Mouse (Mus musculus) hematopoietic stem cell, adult 5-6 weeks (primary cell): Measurements from ENCODE around the gene Nfkbie. TPM values are rescaled to one million over a fixed set of nuclear protein-coding genes. Genes with fewer than 3 reads are reported as not detected.

Source experiments
- ATAC-seq, 2 experiments: fragments of 125-278 bp in 1 of 2; replicated peaks in 1 of 2; 2 replicates each; pipeline ENCODE4 v1.8.0; 2016 to 2017; ENCODE audit warnings: inconsistent platforms in 2 of 2, mild to moderate bottlenecking in 2 of 2, moderate number of reproducible peaks in 2 of 2, low read depth in 1 of 2, moderate TSS enrichment in 1 of 2; ENCODE audit not compliant: low FRiP score in 2 of 2, poor library complexity in 2 of 2, severe bottlenecking in 2 of 2, insufficient read depth in 1 of 2, low TSS enrichment in 1 of 2
- total RNA-seq: library from RNA; stranded (forward); fragments of 172-1452, 232-1000 nt; gene quantifications from 2 replicates; pipeline ENCODE4 v1.2.3, GENCODE M21; 2017

Nfkbie gene
- total RNA-seq, 1 experiment from 2014 or later: 20.5 TPM

DNA sequence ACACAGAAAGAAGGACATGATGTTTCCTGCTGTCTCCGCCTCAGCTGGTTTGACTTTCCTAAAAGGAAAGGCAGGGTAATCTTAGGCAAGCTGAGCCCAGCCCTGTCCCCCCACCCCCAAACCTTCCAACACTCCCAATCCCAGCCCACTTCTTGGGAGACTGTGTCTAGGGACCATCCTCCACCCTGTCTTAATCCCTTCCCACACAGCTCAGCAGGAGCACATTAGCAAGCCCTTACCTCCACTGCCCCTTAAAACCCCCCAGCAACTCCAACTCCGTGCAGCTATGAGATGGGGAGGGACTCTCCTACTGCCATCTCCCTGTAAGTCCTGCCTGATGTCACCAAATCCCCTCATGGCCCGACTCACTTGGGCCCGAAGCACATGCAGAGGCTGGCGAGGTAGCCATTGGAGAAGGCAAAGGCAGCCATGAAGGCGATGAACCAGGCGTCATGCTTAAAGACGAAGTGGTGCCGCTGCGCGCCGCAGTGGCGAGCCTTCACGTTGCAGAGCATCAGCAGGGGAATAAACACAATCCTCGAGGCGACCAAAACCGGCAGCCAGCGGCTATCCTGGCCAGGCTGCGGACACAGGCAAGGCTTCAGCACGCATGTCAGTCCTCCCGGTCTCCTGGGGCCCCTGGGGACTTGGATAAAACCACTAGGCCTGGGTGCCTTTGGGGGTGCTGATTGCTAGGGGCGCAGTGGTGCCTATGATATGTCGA is 30.4 kb downstream of the Nfkbie start:
- no peak for ATAC-seq

DNA sequence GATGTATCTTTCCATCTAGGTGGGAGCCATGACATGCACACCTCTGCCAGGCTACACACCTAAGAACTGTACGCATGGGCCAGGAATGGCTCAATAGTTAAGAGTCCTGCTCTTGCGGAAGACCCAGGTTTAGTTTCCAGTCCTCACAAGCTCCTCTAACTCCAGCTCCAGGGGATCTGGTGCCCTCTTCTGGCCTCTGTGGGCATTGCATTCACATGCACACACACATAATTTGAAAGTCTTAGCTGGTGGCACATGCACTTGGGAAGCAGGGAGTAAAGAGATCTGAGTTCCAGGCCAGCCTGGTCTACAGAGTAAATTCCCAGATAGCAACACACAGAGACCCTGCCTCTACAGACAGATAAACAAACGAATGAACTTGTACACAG is 30.9 kb downstream of the Nfkbie start:
- no peak for ATAC-seq

DNA sequence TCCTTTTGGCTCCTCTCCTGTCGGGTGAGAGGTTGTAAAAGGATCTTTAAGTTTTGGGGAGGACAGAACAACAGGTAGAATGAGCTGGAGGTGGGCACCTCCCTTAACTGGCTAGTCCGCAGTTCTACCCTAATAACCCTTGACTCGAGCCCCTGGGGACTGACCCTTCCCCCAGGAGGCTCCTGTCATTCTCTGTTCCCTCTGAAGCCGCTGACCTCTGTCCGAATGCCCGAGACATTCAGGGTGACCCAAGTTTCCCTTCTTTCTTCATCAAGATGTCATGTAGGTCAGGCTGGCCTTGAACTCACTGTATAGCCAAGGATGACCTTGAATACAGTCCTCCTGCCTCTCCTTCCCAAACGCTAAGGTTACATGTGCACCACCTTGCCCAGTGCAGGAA is 32.9 kb downstream of the Nfkbie start:
- no peak for ATAC-seq

DNA sequence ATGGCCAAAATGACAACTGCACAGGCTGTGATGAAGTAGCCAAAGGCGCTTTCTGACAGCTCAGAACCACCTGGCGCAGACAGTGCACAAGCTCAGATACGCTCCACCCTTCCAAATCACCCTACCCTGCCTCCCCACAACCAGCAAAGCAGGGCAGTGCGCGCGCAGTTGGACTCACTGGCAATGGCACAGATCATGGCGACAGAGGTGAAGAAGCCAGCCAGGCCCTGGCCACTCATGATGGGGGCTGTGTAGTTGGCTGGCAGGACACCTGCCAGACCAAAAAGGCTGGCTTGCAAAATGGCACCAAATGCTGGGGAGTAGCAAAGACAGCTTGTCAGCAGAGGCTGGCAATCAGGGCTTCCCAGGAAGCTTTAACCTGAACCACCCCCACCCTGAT is 33.7 kb downstream of the Nfkbie start:
- ATAC-seq: no peak

DNA sequence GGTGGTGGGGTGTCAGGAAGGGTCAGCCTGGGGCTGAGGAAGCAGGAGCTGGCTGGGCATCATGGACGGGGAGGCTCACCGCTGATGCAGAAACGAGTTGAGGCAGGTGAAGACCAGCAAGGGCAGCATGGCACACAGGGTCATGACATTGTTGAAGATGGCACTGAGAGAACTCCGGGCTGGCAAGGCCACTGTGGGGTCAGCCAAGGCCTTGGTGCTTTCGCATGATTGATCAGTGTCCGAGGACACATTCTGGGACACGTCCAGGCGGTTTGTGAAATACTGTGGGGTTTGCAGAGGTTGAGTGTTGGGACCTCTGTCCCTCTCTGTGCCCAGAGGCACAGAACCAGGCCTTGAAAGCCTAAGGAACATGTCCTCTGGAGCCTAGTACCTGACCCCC is 34.3 kb downstream of the Nfkbie start:
- ATAC-seq: no peak

DNA sequence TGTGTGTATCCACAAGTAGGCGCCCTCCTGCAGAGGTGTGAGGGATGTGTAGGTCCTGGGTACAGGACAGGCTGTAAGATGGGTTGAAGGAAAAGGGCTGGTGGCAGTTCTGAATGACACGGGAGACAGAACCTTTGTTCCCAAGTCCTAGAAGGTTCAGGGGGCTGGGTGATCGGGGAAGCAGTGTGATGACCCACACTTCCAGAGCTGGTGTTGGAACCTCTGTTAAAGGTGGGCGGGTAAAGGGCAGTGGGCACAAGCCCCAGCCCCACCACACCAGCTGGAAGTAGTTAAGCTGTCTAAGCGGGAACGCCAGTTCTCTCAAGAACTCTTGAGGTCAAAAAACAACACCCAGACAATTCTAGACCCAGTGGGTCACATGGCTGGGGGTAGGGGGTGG is 34.9 kb downstream of the Nfkbie start:
- ATAC-seq: no peak

DNA sequence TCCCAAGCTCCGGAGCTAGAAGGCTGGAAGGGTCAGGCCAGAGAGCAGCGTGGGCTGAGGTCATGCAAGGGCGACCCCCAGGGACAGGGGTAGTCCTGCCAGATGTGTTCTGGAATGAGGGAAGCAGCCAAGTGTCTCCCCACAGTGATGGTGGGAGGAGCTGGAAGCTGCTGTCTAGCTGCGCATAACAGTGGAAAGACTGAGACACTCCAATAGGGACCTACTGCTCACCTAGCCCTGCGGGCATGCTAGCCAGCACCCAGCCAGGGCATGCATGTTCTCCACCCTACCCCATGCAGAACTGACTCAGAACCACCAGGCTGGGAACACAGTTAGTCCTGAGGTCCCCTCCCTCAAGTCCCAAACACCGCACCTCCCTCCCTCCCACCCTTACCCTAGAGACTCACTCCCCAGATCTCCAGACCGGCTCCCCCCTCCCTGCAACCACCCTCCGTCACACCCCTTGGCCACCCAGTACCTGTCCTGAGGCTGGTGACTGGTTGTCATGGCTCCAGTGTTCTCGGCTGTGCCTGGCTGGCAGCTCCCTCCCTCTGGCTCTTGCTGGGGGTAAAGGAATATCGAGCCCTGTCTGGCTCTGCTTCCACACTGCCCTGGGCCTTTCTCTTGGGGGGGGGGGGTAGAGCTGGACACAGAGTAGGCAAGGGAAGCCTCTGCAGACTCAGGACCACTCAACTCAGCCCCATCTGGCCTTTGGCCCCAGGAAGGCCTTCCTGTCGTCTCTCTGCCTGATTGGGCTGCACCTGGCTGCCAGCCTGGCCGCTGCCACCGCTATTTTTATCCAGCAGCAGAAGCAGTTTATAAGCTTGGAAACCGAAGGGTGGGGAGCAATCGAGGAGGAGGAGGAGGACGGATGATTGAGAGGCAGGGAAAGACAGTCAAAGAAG is 36.5 kb downstream of the Nfkbie start:
- ATAC-seq: no peak

DNA sequence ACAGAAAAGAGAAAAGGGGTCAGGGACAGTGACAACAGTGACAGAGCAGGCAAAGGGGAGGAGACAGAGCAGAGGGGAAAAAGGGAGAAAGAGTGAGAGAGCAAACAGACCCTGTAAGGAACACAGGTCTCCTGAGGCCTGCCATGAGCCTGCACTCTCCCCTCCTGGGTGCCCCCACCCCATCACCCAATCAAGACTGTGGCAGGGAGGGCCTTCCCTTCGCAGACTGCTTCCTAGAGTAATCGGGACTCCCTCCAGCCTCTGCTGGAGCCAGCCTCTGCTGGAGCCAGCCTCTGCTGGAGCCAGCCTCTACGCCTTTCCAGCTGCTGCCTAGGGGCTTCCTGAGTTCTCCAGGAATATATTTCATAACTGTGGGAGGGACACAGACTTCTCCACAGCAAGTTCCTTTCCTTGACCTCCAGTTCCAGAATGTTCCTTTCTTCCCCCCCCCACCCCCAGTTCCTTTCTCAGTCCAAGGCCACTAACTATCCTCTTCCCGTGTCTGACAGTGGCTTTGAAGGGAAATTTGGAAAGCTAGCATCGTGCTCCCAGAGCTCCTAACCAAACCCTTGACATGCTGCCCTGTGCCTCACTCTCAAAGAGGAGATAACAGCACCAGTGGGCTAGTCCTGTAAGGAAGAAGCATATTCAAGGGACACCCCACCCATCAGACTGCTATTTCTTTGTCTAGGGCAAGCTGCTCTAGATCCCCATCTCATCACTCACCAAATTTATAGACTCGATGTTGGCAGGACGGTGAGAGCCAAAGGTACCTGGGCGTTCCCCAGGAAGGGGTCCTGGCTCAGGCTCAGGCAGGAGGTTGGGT is 37.3 kb downstream of the Nfkbie start:
- ATAC-seq: no peak

DNA sequence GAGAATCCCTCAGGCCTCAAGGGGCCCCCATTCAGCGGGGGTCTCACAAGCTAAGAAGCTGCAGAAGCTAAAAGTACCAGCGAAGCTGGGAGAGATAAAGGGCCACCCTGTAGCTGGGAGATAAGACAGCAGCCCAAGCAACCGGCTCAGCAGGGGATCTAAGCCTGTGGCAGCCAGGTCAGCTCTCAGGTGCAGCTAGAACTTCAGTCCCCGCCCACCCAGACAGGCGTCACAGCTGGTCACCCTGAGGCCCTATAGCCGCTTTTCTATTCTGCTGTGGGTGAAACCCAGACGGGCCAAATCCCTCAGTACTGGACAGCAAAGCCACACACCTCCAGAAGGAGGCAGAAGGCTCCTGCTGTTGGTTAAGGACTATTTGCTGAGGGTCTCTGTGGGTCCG is 38.0 kb downstream of the Nfkbie start:
- ATAC-seq: no peak

DNA sequence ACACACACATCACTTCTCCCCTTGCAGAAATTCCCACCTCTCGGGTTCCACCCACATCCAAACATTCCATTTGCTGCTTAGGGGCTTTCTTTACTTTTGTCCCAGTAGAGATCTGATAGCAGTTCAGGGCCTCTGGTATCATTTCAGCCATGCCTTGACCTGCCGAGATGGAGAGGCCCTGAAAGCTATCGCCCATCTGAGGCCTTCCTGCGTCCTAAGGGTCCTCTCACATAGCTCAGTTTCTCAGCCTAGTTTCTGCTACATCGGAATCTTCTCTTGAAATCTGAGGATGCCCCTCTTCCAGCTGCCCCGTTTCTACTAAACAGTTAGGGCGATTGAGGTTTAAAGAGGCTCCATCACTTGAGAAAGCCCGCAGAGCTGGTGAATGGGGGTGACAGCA is 38.7 kb downstream of the Nfkbie start:
- no peak for ATAC-seq

DNA sequence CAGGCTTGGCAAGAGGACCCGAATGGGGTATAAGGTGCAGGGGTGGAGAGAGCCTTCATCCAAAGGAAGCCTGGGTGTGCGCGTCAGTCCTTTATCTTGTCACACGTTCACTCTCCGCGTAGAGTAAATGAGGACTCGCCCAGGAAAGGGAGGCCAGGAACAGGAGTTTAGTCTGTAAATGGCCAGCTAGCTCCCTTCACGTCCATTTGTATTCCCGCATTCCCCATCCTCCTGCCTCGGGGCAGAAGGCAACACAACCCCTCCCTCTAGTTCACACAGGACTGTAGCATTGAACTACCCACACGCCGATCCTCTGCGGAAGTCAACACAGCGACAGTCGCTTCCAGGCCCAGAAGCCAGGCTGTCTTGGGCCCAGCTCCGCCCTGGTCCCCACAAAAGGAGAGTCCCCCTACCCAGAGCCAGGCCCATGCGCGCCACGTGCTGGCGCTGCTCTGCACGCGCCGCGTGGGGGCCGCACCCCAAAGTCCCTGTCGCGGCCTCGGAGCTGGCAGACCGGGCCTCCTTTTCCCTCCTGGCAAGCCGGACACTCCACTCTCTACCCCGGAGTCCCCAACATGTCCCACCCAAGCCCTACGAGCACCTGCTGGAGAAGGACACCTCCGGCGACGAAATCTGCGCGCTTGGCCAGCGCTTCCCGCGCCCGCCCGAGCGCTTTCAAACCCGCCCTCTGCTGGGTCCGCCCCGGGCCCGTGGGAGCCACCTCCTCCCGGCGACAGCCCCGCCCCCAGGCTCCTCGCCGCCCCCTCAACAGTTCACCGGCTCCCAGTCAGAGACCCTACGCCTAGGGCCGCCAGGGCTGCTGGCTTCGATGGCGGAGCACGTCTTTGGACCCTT is 39.6 kb downstream of the Nfkbie start:
- peak; percentile 41 to 42; a peak in 3 of 4 replicates for ATAC-seq

DNA sequence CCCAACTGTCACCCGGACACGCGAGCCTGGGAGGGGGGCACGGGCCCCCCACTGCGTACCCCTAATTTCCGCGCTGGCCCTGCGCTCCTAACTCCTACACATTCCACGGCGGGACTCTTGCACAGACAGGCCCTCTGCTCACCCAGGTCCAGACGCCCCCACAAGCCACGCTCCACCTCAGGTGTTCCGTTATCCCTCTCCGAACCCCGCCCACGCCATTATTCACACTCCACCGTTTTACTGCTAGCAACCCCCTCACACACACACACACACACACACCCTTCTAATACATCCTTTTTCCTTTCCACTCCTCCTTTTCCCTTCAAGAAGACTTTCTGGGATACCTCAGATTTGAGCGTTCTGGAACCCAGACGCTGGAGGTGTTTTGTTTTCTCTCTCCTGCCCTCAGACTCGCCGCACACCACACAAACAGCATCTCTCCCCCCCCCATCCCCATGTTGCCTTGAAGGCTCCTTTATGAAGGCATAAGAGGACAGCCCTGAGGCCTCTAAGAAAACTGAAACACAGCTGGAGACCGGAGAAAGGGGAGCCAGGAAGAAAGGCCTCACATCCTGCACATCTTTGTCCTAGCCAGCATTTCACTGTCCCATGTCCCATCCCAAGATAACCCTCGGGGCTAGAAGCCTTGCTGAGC is 40.4 kb downstream of the Nfkbie start:
- no peak for ATAC-seq

DNA sequence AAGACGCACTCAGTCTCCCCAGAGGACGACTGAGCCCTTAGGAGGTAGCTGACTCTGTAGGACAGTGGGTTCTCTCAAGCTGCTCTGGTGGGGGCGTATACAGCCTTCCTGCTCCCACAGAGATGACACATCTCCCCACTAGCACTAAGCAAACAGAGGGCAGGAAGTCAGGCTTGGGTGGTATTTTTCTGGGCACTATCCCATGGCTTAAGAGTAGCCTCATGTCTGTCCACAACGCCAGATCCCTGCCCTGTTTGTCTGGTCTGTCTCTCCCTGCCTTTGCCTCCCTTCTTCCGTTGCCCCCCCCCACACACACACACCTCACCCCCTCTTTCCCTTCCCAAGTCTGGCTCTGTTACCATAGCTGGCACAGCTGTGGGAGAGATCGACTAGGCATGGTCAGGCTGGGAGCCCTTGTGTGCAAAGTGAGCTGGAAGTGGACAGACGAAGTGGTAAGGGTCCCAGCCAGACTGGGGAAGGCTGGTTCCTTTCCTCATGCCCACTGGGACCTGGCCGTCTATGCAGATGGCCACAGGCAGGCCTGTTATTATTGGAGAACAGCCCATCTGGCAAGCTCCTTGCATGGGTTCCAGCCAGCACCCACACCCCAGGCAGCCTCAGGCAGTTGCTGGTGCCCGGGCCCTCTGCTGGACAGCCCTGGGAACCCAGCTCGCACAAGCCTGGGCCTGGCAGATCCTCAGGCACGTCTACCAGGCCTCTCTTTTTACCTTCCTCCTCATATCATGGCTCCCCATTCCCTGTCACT is 41.3 kb downstream of the Nfkbie start:
- peak; percentile 66 to 72 for ATAC-seq

DNA sequence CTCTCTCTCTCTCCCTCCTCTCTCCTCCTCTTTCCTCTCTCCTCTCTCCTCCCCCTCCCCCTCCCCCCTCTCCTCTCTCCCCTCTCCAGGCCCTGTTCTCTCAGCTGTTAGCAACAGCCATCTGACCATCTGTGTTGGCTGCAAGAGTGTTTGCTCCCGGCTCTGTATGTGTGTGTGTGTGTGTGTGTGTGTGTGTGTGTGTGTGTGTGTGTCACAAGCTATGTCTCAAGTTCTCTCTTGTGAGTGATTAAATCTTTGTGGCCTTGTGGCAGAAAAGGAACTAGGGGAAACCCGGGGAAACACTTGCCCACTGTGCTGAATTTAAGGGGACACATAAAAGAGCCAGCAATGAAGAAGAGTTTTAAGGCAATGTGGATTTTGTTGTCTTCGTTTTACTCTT is 42.3 kb downstream of the Nfkbie start:
- peak in 1 of 2 experiments; percentile 33; a peak in 1 of 4 replicates for ATAC-seq

DNA sequence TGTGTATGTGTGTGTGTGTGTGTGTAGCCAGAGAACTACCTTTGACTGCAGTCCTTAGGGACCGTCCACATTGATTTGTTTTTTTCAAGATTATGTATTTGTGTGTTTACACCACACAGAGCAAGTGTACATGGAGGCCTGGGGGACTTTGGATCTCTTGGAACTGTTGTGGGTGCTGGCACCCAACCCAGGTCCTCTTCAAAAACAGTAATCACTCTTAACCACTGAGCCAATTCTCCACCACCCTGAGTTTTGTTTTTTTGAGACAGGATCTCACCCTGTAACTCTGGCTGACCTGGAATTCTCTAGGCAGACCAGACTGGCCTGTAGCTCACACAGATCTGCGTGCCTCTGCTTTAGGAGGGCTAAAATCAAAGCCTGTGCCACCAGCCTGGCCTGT is 42.9 kb downstream of the Nfkbie start:
- ATAC-seq: no peak

DNA sequence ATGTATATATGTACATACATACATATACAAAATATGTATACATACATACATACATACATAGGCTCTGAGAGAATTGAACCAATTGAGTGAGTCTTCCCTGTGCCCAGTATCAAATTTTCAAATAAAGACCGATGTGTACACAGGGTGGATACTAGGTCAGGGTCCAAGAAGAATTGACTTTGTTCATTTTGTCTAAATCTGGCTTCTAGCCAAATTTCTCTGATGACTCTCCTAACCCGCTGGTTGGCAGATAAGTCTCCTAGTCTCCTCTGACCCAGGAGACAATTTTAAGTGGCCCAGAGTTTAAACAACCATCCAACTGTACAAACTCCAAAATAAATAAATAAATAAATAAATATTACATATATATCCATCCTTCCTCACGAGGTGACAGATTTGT is 43.4 kb downstream of the Nfkbie start:
- no peak for ATAC-seq
